Mouse (Mus musculus): ENCODE data around the gene Ino80d.

The Ino80d gene

DNA sequence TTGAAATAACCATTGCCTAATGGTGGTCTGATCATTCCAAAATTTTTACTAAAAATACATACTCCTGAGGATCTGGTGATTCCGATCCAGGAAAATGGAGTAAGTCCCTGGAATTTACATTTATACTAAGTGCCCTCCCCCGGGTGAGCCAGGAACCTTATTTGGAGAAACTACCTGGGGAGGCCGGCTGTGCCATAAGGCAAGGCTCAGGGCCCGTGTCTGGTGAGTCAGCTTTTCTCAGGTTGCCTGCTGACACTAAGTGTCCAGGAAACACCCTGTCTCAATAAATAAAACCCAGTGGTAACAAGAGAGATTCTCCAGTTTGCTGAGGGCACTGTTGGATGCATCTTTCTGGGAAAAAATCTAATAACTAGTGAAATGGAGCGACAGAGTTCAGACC, 205.3 kb downstream of the Ino80d start:
- DNase-seq (ENCODE audit: low spot score): no peak

DNA sequence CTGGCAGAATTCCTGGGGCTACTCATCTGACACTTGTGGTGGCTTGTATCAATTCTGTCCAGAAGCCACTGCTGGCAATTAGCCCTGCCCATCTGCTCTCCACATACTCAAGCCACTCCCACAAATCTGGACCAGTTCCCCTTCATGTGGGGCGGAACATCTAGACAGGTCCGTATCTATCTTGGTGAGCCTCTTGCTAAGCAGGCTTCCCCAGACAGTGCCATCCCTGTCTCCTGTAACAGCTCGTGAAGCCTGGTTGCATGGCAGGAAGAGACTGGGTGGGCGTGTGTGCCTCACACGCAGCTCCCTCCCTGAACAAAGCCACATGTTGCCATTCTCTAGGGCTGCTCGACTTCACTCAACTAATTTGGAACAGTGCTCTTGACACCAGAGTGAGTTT, 206.0 kb downstream of the Ino80d start:
- DNase-seq (ENCODE audit: low spot score): no peak
